13 mouse cellular contexts compared by ENCODE assay signal in the genomic region with DNA sequence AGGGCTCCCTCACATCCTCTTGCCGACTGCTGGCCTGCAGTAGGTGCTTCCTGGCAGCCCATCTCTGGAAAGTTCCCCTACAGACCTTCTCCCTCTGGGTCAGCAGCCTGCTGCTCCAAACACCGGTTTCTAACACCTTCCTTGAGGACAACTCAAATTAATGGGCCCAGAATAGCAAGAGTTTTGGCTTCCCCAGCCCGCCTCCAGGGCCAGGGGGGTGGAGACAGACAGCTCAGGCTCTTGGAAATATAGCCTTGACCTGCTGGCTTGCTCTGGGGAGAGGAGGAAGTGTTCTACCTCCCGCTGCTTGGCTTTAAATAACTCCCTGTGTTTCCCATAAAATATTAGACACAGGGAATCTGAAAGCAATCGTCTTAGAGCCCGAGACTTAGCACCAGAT.
DNase-seq lines count a peak whose midpoint lies in the region; ATAC-seq and TF ChIP-seq lines count a peak whose summit lies in the region.
"Had no signal": no experiment of that assay in that cellular context is flagged by ENCODE, and none has a peak within 500 bp of the region (broad histone marks: within the 10 kb centered on the region; RNA-seq: fewer than 3 reads in every experiment).

No protein-coding gene starts in this region.

- TF ChIP-seq POLR2A in cerebellum, adult 2 months (IDR thresholded peaks at IDR 0.05; ENCODE audit: borderline replicate concordance, insufficient read depth, low read length): no peak
- no peak for TF ChIP-seq POLR2A in limb, embryonic 14.5 days (IDR thresholded peaks at IDR 0.05; ENCODE audit: borderline replicate concordance, extremely low read depth, insufficient read depth, insufficient read length)

- no peak overlapping the region for H3K27ac ChIP-seq in heart, embryonic 10.5 days
- peak overlapping the region; percentile 4; the same call in 1 of the 2 replicates for H3K27ac ChIP-seq in cerebellum, adult 2 months (ENCODE audit: insufficient read depth, low read length)
- H3K27ac ChIP-seq in limb, embryonic 14.5 days (replicated peaks; ENCODE audit: low read depth, low read length): no peak overlapping the region
- H3K27ac ChIP-seq: heart, embryonic 15.5 days had no signal

- H3K9me3 ChIP-seq in heart, embryonic 10.5 days: no peaks in the 10 kb centered on the region
- no peaks in the 10 kb centered on the region for H3K9me3 ChIP-seq in limb, embryonic 14.5 days (ENCODE audit: control insufficient read depth, low read length)
- H3K9me3 ChIP-seq: heart, embryonic 15.5 days had no signal

- no peak for TF ChIP-seq CTCF in cerebellum, adult 2 months (IDR thresholded peaks at IDR 0.05; ENCODE audit: borderline replicate concordance, insufficient read depth, low read depth, low read length)

- DNase-seq in heart, adult 9 months (ENCODE audit: low spot score in 2 of 2): peak; percentile 4 to 12
- no peak for DNase-seq in heart, embryonic 10.5 days (ENCODE audit: low spot score)
- DNase-seq in cerebellum, adult 2 months: peak; percentile 74 to 85
- peak; percentile 57 for DNase-seq in kidney, adult 9 months
- DNase-seq in limb, embryonic 14.5 days (ENCODE audit: low spot score): peak; percentile 53
- DNase-seq in urinary bladder, adult 18-20 months (ENCODE audit: low spot score in 2 of 2): no peak
- DNase-seq in thymus, postnatal 25 days: no peak
- DNase-seq in frontal cortex, postnatal 36 days (ENCODE audit: low spot score in 2 of 2): no peak
- DNase-seq: forebrain, postnatal 0 days; left cerebral cortex, postnatal 4 days; lung, postnatal 10 days; retina, postnatal 1 day had no signal

- H3K4me1 ChIP-seq in heart, embryonic 10.5 days: peaks cover 36% of the 10 kb centered on the region
- H3K4me1 ChIP-seq in cerebellum, adult 2 months (ENCODE audit: control insufficient read depth, insufficient read depth, low read length): peaks cover 47% of the 10 kb centered on the region
- H3K4me1 ChIP-seq in limb, embryonic 14.5 days (ENCODE audit: control insufficient read depth, insufficient read depth, low read length): peaks cover 55% of the 10 kb centered on the region

- WGBS in heart, embryonic 10.5 days: 51% methylated on average over 6 of the region's 6 CpGs
- 8% methylated on average over 6 of the region's 6 CpGs for WGBS in cerebellum, adult 2 months
- 6% methylated on average over 6 of the region's 6 CpGs for WGBS in limb, embryonic 14.5 days

- no peak overlapping the region for H3K4me2 ChIP-seq in limb, embryonic 14.5 days (replicated peaks; ENCODE audit: low read depth, low read length, severe bottlenecking)
- H3K4me2 ChIP-seq: heart, embryonic 15.5 days had no signal

- ATAC-seq in limb, embryonic 14.5 days (ENCODE audit: low FRiP score, low read depth): no peak
- ATAC-seq: forebrain, postnatal 0 days had no signal

- H3K4me3 ChIP-seq in heart, embryonic 10.5 days: no peak overlapping the region
- no peak overlapping the region for H3K4me3 ChIP-seq in cerebellum, adult 2 months (replicated peaks; ENCODE audit: insufficient read depth, low read depth, low read length)
- H3K4me3 ChIP-seq in limb, embryonic 14.5 days (replicated peaks; ENCODE audit: low read length): no peak overlapping the region
- H3K4me3 ChIP-seq: heart, embryonic 15.5 days had no signal

- no peaks in the 10 kb centered on the region for H3K36me3 ChIP-seq in heart, embryonic 10.5 days
- H3K36me3 ChIP-seq in limb, embryonic 14.5 days (ENCODE audit: control insufficient read depth, insufficient read depth, low read length): no peaks in the 10 kb centered on the region
- H3K36me3 ChIP-seq: heart, embryonic 15.5 days had no signal

- peaks cover 62% of the 10 kb centered on the region for H3K27me3 ChIP-seq in heart, embryonic 10.5 days (ENCODE audit: insufficient read depth, poor library complexity, severe bottlenecking)
- H3K27me3 ChIP-seq in cerebellum, adult 2 months (ENCODE audit: control insufficient read depth, insufficient read depth, low read length): no peaks in the 10 kb centered on the region
- no peaks in the 10 kb centered on the region for H3K27me3 ChIP-seq in limb, embryonic 14.5 days (ENCODE audit: control insufficient read depth, insufficient read depth, low read length)

- H3K9ac ChIP-seq in limb, embryonic 14.5 days (ENCODE audit: low read depth, low read length, severe bottlenecking): no peak overlapping the region
- H3K9ac ChIP-seq: forebrain, postnatal 0 days; heart, embryonic 15.5 days had no signal

Comparison
In these comparisons a context has a peak if more than half of its experiments do, and no peak if none do; other contexts are left out.
1. DNase-seq: peak in heart, adult 9 months (2 of 2), cerebellum, adult 2 months (2 of 2), kidney, adult 9 months (single experiment) and limb, embryonic 14.5 days (single experiment); none in heart, embryonic 10.5 days (single experiment), urinary bladder, adult 18-20 months (0 of 2), thymus, postnatal 25 days (single experiment) and frontal cortex, postnatal 36 days (0 of 2).